Mouse (Mus musculus) forebrain, postnatal 0 days (tissue): ENCODE measurements around the gene Sdad1. TPM values are rescaled to one million over a fixed set of nuclear protein-coding genes. Genes with fewer than 3 reads are reported as not detected.

Source experiments
- ATAC-seq: fragments of 200-750 bp; cut with Nextera tagmentation; 2 replicates; pipeline ENCODE4 v1.8.0; 2017; ENCODE audit warnings: mild to moderate bottlenecking, moderate library complexity
- DNase-seq: peaks from one replicate; pipeline ENCODE4 v3.0.0-alpha.2; 2015
- H3K27ac ChIP-seq: fragments of 300-500 bp; sonication (generic); 2 replicates; pipeline ENCODE4 v1.5.1; 2014; ENCODE audit warnings: low read depth, mild to moderate bottlenecking, antibody characterized with exemption, low read length, moderate library complexity, mixed read lengths
- H3K27me3 ChIP-seq: fragments of 300-500 bp; sonication (generic); 2 replicates; pipeline ENCODE4 v1.6.1; 2014; ENCODE audit warnings: mild to moderate bottlenecking, low read length, mixed read lengths; ENCODE audit not compliant: insufficient read depth
- H3K36me3 ChIP-seq: fragments of 300-500 bp; sonication (generic); 2 replicates; pipeline ENCODE4 v1.6.1; 2014; ENCODE audit warnings: mild to moderate bottlenecking, moderate library complexity; ENCODE audit not compliant: insufficient read depth
- H3K4me1 ChIP-seq: fragments of 300-500 bp; sonication (generic); 2 replicates; pipeline ENCODE4 v1.6.1; 2014; ENCODE audit warnings: antibody characterized with exemption; ENCODE audit not compliant: insufficient read depth
- H3K4me2 ChIP-seq: fragments of 300-500 bp; sonication (generic); 2 replicates; pipeline ENCODE4 v1.6.1; 2014; ENCODE audit warnings: low read depth, mild to moderate bottlenecking, moderate library complexity
- H3K4me3 ChIP-seq: fragments of 300-500 bp; sonication (generic); 2 replicates; pipeline ENCODE4 v1.5.1; 2014; ENCODE audit warnings: low read depth, low read length, mixed read lengths
- H3K9ac ChIP-seq: fragments of 300-500 bp; sonication (generic); 2 replicates; pipeline ENCODE4 v1.6.1; 2014; ENCODE audit warnings: mild to moderate bottlenecking
- H3K9me3 ChIP-seq: fragments of 300-500 bp; sonication (generic); 2 replicates; pipeline ENCODE4 v1.6.1; 2016; ENCODE audit warnings: low read length
- CTCF ChIP-seq: sonication (generic); IDR thresholded peaks from 2 replicates; pipeline ENCODE4 v1.5.1; 2016; ENCODE audit warnings: antibody characterized with exemption, control low read depth, low read depth
- WGBS: fragments of 180-500 bp; shearing (Covaris S2); extraction: QIAGEN DNeasy Blood & Tissue Kit; methylation state at CpG from one replicate; pipeline ENCODE4 v1.1.7; 2014; 5-methylcytosine and 5-hydroxymethylcytosine counted together
- polyA plus RNA-seq: library from polyadenylated mRNA; unstranded; fragments of >200 nt; fragmentation: Nextera tagmentation; extraction: Ambion mirVana; gene quantifications from 2 replicates; pipeline ENCODE4 v1.2.1, GENCODE M21; 2015
- total RNA-seq: library from RNA; depleted of rRNA; stranded (reverse); fragments of >200 nt; gene quantifications from 2 replicates; pipeline ENCODE4 v1.2.3, GENCODE M21; 2014

The Sdad1 gene
- total and polyA plus RNA-seq, 2 experiments from 2014 or later: 27.9 to 32.0 TPM

DNA sequence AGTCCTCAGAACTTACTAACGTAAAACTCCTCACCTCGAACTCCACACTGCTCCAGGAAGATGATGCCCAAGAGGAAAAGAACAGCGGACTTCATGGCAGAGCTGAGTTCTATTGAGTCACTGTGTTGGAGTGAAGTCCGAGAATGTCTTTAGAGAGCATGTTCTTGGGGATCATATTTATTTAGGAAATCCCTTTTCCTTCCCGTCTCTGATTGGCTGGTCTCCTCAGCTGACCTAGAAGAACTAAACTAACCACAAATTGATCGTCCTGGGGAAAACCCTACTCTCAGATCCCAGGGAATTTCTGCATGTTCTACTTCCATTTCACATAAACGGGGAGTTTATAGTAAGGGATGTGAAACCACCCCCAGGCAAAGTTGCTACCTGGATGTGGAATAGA is 17.6 kb upstream of the Sdad1 start, which contains the start of gene Cxcl9:
Cxcl9 (minus strand) TSS at position 151 of the 400 bp plus-strand sequence.
- WGBS: 88% methylated on average over 7 of the region's 7 CpGs
- Histone ChIP-seq H3K27ac (no peak within 1 kb of the TSS), H3K36me3 (no peaks in the 10 kb centered on the region), H3K9me3 (no peaks in the 10 kb centered on the region), H3K4me2 (no peak within 1 kb of the TSS), H3K4me1 (no peaks in the 10 kb centered on the region), H3K4me3 (no peak within 1 kb of the TSS), H3K9ac (no peak within 1 kb of the TSS), H3K27me3 (no peaks in the 10 kb centered on the region; the same call in 1 of the 2 replicates)
- no peak for DNase-seq
- no peak for TF ChIP-seq CTCF
- no peak for ATAC-seq

DNA sequence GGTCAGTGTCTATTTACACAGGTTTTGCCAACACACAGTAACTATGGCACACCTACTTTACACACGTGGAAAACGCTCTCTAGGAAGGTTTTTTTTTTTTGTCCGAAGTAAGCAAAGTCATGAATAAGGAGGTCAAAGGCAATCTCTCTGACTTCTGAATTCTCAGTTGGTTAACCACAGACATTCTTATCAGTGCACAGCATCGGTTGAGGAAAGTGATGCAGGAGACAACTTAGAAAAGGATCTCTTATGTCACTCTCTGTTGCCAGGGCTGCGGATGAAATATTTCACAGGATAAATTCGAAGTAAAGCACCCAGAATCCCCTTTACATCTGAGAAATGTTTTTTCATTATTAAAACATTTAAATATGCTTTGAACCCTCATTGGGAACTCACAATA is 17.1 kb upstream of the Sdad1 start:
- no peak overlapping the region for H3K4me3 ChIP-seq
- ATAC-seq (no peak), DNase-seq (no peak)
- no peak for TF ChIP-seq CTCF
- H3K9me3 ChIP-seq: no peaks in the 10 kb centered on the region
- WGBS: 85% methylated on average over 6 of the region's 6 CpGs
- no peak overlapping the region for H3K4me2 ChIP-seq
- H3K27me3 ChIP-seq: no peaks in the 10 kb centered on the region; the same call in 1 of the 2 replicates
- no peak overlapping the region for H3K9ac ChIP-seq
- H3K36me3 ChIP-seq: no peaks in the 10 kb centered on the region
- H3K27ac ChIP-seq: no peak overlapping the region
- no peaks in the 10 kb centered on the region for H3K4me1 ChIP-seq

DNA sequence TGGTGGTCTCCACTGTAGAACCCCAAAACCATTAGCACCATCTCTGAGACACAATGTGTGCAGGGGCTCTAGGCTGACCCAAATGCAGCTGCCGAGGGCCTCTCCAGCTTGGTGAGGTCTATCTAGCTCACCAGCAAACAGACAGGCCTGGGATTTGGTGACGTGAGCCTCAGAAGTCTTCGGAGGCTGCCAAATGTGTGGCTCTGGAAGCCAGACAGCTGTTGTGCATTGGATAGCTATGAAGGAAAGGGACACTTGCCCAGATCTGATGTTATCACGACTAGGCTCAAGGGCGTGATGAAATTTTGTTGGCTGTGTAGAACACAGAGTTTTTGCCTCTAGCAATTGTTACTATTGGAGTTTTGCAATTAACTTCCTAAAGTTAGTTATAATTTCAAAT is 13.0 kb upstream of the Sdad1 start:
- DNase-seq (peak; percentile 3), ATAC-seq (no peak)
- no peaks in the 10 kb centered on the region for H3K9me3 ChIP-seq
- no peaks in the 10 kb centered on the region for H3K4me1 ChIP-seq
- H3K27me3 ChIP-seq: no peaks in the 10 kb centered on the region; the same call in 1 of the 2 replicates
- TF ChIP-seq CTCF: no peak
- no peak overlapping the region for H3K4me3 ChIP-seq
- no peaks in the 10 kb centered on the region for H3K36me3 ChIP-seq
- no peak overlapping the region for H3K4me2 ChIP-seq
- WGBS: 70% methylated on average over 5 of the region's 5 CpGs
- H3K27ac ChIP-seq: no peak overlapping the region
- no peak overlapping the region for H3K9ac ChIP-seq

DNA sequence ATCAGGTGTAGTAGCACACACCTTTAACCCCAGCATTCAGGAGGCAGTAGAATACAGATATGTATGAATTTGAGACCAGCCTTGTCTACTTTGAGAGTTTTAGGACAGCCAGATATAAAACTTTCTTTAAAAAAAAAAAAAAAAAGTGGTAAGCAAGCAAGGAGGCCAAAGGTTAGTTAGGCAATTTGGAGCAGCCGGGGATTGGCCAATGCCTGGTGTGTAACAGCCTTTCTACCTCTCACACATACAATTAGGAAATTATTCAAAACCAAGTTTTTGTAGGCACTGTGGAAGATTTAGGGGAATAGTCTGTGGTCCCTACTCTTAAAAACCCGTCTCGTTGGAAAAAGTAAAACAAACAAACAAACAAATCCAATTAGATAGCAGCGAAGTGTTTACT is 12.3 kb upstream of the Sdad1 start:
- ATAC-seq (no peak), DNase-seq (no peak)
- H3K4me2 ChIP-seq: no peak overlapping the region
- TF ChIP-seq CTCF: no peak
- H3K36me3 ChIP-seq: no peaks in the 10 kb centered on the region
- no peak overlapping the region for H3K9ac ChIP-seq
- no peaks in the 10 kb centered on the region for H3K9me3 ChIP-seq
- no peak overlapping the region for H3K27ac ChIP-seq
- no peak overlapping the region for H3K4me3 ChIP-seq
- 91% methylated on average over 4 of the region's 4 CpGs for WGBS
- no peaks in the 10 kb centered on the region for H3K4me1 ChIP-seq
- H3K27me3 ChIP-seq: no peaks in the 10 kb centered on the region; the same call in 1 of the 2 replicates

DNA sequence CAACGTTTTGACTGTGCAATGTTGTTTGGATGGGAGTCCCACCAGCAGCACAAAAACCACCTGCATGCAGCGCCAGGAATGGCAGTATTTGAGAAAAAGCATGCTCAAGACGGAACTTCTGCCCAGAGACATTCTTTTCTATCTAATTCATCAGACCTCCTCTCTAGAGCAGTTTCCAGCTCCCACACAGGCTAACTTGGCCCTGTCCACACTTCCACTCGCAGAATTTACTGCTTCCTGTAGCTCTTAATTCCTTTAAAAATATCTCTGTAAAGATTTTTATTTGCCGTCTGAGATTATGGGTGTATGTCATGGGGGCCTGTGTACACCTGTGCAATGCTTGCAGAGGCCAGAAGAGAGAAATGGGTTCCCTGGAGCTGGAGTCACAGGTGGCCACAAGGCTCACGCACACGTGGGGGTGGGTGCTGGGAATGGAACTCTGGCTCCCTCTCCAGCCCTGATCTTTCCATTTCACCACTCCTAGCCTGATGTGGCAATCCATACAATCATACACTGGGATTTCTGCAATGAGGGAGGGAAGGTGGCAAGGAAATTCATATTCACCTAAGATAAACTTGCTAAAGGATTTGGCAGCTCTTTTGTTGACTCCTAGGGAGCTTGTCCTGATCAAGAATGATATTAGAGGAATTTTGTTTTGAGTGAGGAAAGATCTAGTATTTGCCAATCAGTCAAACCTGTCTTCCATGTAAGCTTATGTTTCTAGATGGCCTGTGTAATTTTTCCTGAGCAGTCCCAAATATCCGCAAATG is 11.5 kb upstream of the Sdad1 start:
- no peak overlapping the region for H3K4me2 ChIP-seq
- no peak overlapping the region for H3K4me3 ChIP-seq
- no peaks in the 10 kb centered on the region for H3K9me3 ChIP-seq
- H3K9ac ChIP-seq: no peak overlapping the region
- DNase-seq (no peak), ATAC-seq (no peak)
- TF ChIP-seq CTCF: no peak
- H3K4me1 ChIP-seq: no peaks in the 10 kb centered on the region
- H3K27ac ChIP-seq: no peak overlapping the region
- H3K27me3 ChIP-seq: no peaks in the 10 kb centered on the region; the same call in 1 of the 2 replicates
- 68% methylated on average over 8 of the region's 8 CpGs for WGBS
- no peaks in the 10 kb centered on the region for H3K36me3 ChIP-seq

DNA sequence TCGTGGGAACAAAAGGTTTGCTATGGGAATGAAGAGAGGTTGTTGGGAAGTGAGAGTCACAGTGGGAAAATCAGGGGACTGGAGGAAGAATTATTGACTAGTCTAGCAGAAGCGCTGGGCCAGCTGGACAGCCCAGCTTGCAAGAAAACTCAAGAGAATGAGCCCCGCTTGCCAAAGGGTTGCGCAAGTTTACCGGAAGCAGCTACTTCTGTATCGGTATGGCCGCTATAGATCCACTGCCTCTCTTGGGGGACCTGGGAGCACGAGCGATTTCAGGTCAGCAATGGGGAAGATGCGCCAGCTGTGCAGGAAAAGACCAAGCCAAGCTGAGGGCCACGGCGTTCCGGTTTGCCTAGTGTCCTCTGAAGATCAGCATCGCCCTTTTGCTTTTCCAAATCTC is 8.3 kb upstream of the Sdad1 start:
- no peaks in the 10 kb centered on the region for H3K36me3 ChIP-seq
- no peak for ATAC-seq

DNA sequence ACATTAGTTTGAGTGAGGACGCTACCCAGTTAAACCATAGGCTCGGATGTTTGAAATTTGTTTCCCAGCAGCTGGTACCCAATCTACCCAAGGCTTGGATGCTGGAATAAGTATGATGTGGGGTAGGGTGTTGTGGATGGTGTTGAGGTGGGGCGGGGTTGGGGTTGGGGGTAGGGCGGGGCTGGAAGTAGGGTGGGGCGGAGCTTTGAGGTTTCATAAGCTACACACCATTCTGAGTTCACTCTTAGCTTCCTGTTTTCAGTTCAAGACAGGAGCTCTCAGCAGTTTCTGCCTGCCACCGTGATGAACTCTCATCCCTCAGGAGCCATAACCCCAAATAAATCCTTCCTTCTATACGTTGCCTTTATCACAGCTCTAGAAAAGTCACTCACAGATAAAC is 7.8 kb upstream of the Sdad1 start:
- Histone ChIP-seq H3K4me3 (no peak overlapping the region), H3K27ac (no peak overlapping the region), H3K9me3 (no peaks in the 10 kb centered on the region), H3K4me2 (no peak overlapping the region), H3K9ac (no peak overlapping the region), H3K27me3 (no peaks in the 10 kb centered on the region; the same call in 1 of the 2 replicates), H3K36me3 (no peaks in the 10 kb centered on the region), H3K4me1 (no peaks in the 10 kb centered on the region)
- WGBS: 85% methylated on average over 7 of the region's 7 CpGs
- DNase-seq: no peak
- no peak for TF ChIP-seq CTCF
- ATAC-seq: no peak

More for the DNA sequence above, 8.3 kb upstream of the Sdad1 start:
- no peak for TF ChIP-seq CTCF
- no peak for DNase-seq
- Histone ChIP-seq H3K4me1 (no peaks in the 10 kb centered on the region), H3K9me3 (no peaks in the 10 kb centered on the region), H3K9ac (no peak overlapping the region), H3K4me2 (no peak overlapping the region), H3K27me3 (no peaks in the 10 kb centered on the region; the same call in 1 of the 2 replicates), H3K4me3 (no peak overlapping the region), H3K27ac (no peak overlapping the region)
- 93% methylated on average over 14 of the region's 14 CpGs for WGBS
